Mouse (Mus musculus) midbrain, embryonic 16.5 days (tissue): ENCODE measurements at regions not wholly inside any gene's neighbourhood (a gene's known extent, or its start where the extent isn't known, plus 50 kb on each side); places are given as distances from the start of the nearest gene placed in this dataset.

Experiments
- ATAC-seq: fragments of 200-750 bp; cut with Nextera tagmentation; 2 replicates; pipeline ENCODE4 v1.8.0; 2017; ENCODE audit warnings: moderate TSS enrichment
- H3K27ac ChIP-seq: fragments of 300-500 bp; sonication (generic); 2 replicates; pipeline ENCODE4 v1.5.1; 2014; ENCODE audit warnings: mild to moderate bottlenecking, low read length, mixed read lengths
- H3K27me3 ChIP-seq: fragments of 300-500 bp; sonication (generic); 2 replicates; pipeline ENCODE4 v1.6.1; 2014; ENCODE audit warnings: low read depth, low read length, mixed read lengths; ENCODE audit not compliant: control insufficient read depth, insufficient read depth
- H3K36me3 ChIP-seq: fragments of 300-500 bp; sonication (generic); 2 replicates; pipeline ENCODE4 v1.6.1; 2014; ENCODE audit warnings: mild to moderate bottlenecking, low read length, moderate library complexity, mixed read lengths; ENCODE audit not compliant: control insufficient read depth, insufficient read depth
- H3K4me1 ChIP-seq: fragments of 300-500 bp; sonication (generic); 2 replicates; pipeline ENCODE4 v1.6.1; 2014; ENCODE audit warnings: mild to moderate bottlenecking, low read length, mixed read lengths; ENCODE audit not compliant: control insufficient read depth, insufficient read depth
- H3K4me2 ChIP-seq: fragments of 300-500 bp; sonication (generic); 2 replicates; pipeline ENCODE4 v1.6.1; 2014; ENCODE audit warnings: mild to moderate bottlenecking, low read length, mixed read lengths
- H3K4me3 ChIP-seq: fragments of 300-500 bp; sonication (generic); 2 replicates; pipeline ENCODE4 v1.5.1; 2014; ENCODE audit warnings: low read depth, mild to moderate bottlenecking, low read length, moderate library complexity, mixed read lengths
- H3K9ac ChIP-seq: fragments of 300-500 bp; sonication (generic); 2 replicates; pipeline ENCODE4 v1.6.1; 2014; ENCODE audit warnings: low read depth, low read length, mixed read lengths
- H3K9me3 ChIP-seq: fragments of 300-500 bp; sonication (generic); replicated peaks from 2 replicates; pipeline ENCODE4 v1.6.1; 2014; ENCODE audit warnings: mild to moderate bottlenecking, low read length, mixed read lengths; ENCODE audit not compliant: control insufficient read depth, poor library complexity, severe bottlenecking
- WGBS: fragments of 180-500 bp; shearing (Covaris S2); extraction: QIAGEN DNeasy Blood & Tissue Kit; methylation state at CpG from one replicate; pipeline ENCODE4 v1.1.7; 2014; 5-methylcytosine and 5-hydroxymethylcytosine counted together

DNA sequence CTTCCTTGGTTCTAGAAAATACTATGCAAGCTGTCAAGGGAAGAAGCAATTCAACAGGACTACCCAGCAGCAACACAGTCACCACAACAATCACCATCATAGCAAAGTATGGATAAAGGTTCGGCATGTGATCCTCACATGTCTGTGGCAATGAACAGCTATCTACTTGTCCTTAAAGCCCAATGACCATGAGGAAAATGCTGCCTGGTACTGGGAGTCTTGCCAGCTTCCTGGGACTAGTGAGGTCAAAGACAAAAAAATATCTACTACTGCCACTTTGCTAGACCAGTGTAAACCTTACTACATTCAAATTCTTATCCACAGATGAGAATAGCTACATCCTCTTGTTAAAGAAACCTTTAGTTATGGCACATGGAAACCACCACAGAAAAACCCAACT, 346.3 kb downstream of the Wdr20rt start:
- no peak overlapping the region for H3K4me2 ChIP-seq
- no peak for ATAC-seq
- WGBS, result 100% methylated on average over 1 of the region's 1 CpGs
- H3K36me3 ChIP-seq, result no peaks in the 10 kb centered on the region
- no peaks in the 10 kb centered on the region for H3K9me3 ChIP-seq
- H3K27ac ChIP-seq, result no peak overlapping the region
- H3K27me3 ChIP-seq, result no peaks in the 10 kb centered on the region
- H3K4me1 ChIP-seq, result no peaks in the 10 kb centered on the region
- H3K4me3 ChIP-seq, result no peak overlapping the region
- no peak overlapping the region for H3K9ac ChIP-seq

DNA sequence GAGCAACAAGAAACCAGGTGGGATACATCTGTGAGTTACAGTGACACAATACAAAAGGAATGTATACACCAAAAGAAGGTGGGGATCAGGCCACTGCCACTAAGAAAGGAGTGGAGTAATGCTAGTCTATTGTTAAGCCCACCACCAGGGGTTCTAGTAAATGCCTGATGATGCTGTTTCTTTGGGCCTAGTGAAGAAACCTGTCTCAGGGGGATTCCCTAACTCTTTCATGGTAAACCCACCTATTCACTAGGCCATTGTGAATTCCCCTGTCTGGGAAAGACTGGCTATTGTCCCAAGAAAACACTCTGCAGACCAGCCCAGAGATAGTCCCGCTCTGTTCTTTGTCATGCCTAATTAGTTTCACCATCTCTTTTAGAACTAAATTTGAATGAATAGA, 368.2 kb downstream of the Wdr20rt start:
- H3K9ac ChIP-seq, result no peak overlapping the region
- H3K4me3 ChIP-seq, result no peak overlapping the region
- no peaks in the 10 kb centered on the region for H3K4me1 ChIP-seq
- no peak for ATAC-seq
- no peaks in the 10 kb centered on the region for H3K36me3 ChIP-seq
- no peak overlapping the region for H3K4me2 ChIP-seq
- no peak overlapping the region for H3K27ac ChIP-seq
- no peaks in the 10 kb centered on the region for H3K9me3 ChIP-seq
- WGBS, result 28% methylated on average over 1 of the region's 1 CpGs
- no peaks in the 10 kb centered on the region for H3K27me3 ChIP-seq

DNA sequence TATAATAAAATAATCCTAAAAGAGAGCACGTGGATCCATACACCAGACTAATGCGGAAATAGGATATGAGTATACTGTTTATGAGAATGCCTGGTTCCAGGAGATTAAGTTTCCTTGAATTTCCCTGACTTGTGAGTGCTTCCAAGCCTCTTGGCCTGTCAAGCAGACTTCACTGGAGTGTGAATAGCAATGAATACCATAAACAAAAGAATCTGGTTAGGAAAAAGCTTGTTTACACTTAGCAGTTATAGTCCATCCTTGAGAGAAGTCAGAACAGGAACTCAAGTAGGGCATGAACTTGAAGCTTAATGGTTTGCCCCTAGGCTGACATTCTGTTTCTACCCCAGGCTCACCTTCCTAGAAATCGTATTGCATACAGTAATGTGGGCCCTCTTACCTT, 368.8 kb downstream of the Wdr20rt start:
- Histone ChIP-seq H3K4me2 (no peak overlapping the region), H3K4me3 (no peak overlapping the region), H3K9me3 (no peaks in the 10 kb centered on the region), H3K27ac (no peak overlapping the region), H3K9ac (no peak overlapping the region), H3K4me1 (no peaks in the 10 kb centered on the region), H3K27me3 (no peaks in the 10 kb centered on the region), H3K36me3 (no peaks in the 10 kb centered on the region)
- WGBS, result 71% methylated on average over 3 of the region's 3 CpGs
- no peak for ATAC-seq

DNA sequence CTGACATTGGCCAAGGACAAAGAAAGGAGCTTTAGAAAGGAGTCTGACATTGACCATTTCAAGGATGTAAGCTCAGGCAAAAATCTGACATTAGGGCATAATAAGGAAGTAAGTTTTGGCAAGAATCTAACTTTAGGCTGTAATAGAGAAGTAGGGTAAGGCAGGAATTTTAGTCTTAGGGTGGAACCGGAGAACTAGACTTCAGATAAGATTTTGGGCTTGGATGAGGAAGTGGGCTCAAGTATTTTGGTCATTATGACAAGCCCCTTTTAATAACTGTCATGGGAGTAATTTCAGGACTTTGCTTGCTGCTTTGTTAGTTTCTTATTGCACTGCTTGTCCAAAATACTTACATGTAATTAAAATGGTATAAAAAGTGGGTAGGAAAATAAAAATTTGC, 418.9 kb downstream of the Wdr20rt start:
- peaks cover 3% of the 10 kb centered on the region; the same call in 1 of the 2 replicates for H3K9me3 ChIP-seq
- H3K9ac ChIP-seq, result no peak overlapping the region
- H3K4me3 ChIP-seq, result no peak overlapping the region
- H3K27ac ChIP-seq, result no peak overlapping the region
- no peak overlapping the region for H3K4me2 ChIP-seq
- WGBS, result 94% methylated on average over 1 of the region's 1 CpGs
- no peaks in the 10 kb centered on the region for H3K27me3 ChIP-seq
- no peaks in the 10 kb centered on the region for H3K36me3 ChIP-seq
- no peak for ATAC-seq
- H3K4me1 ChIP-seq, result no peaks in the 10 kb centered on the region

DNA sequence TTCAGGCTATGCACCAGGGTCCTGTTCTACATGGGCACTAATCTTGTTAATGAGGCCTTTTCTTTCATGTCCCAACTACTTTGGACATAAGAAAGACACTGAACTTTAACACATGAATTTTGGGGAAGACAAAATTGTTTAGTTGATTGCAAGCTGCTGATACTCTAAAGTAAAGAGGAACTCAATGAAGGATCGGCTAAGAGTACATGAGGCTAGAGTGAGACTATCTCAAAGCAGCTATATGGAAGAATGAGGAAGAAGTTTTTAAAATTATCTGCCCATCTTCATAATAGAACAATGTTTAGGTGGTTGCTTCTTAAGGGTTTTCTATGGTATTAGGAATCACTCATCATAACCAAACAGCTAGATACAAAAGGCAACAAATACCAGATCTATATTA, 431.5 kb downstream of the Wdr20rt start:
- Histone ChIP-seq H3K4me3 (no peak overlapping the region), H3K27ac (no peak overlapping the region), H3K9ac (no peak overlapping the region), H3K4me1 (no peaks in the 10 kb centered on the region), H3K36me3 (no peaks in the 10 kb centered on the region), H3K27me3 (no peaks in the 10 kb centered on the region), H3K4me2 (no peak overlapping the region), H3K9me3 (no peaks in the 10 kb centered on the region)
- 100% methylated on average over 1 of the region's 1 CpGs for WGBS
- ATAC-seq, result no peak

DNA sequence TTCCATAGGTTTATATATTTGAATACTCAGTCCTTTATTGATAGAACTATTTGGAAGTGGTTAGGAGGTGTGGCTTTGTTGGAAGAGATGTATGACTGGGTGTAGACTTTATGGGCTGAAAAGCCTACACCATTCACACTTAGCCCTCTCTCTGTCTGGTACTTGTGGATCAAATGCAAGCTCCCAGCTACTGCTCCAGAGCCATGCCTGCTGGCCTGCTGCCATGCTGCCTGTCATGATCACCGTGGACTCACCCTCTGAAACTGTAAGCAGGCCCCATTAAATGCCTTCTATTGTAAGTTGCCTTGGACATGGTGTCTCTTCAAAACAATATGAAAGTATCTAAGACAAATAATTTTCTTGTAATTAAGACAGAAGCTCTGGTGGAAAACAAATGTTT, 446.4 kb downstream of the Wdr20rt start:
- no peak overlapping the region for H3K9ac ChIP-seq
- 55% methylated on average over 1 of the region's 1 CpGs for WGBS
- H3K4me1 ChIP-seq, result no peaks in the 10 kb centered on the region
- H3K27ac ChIP-seq, result no peak overlapping the region
- no peaks in the 10 kb centered on the region for H3K27me3 ChIP-seq
- no peak overlapping the region for H3K4me2 ChIP-seq
- no peak for ATAC-seq
- no peaks in the 10 kb centered on the region for H3K9me3 ChIP-seq
- no peaks in the 10 kb centered on the region for H3K36me3 ChIP-seq
- no peak overlapping the region for H3K4me3 ChIP-seq

DNA sequence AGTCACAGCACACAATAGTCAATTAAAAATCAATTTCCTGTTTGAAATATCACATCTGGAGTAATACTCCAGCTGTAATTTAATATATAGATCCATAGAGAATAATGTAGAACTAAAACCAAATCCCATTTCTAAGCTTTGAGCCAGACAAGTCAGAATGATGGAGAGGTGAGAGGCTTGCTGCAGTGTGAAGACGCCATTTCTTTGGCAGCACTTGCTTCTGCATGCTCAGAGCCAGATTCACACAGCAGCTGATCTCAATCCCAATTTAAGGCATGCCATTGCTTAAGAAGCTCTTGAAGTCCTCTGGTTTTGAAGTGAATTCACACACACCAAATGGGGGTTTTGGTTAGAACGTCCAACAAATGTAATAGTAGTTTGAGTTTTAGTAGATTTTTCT, 447.9 kb downstream of the Wdr20rt start:
- Histone ChIP-seq H3K36me3 (no peaks in the 10 kb centered on the region), H3K9me3 (no peaks in the 10 kb centered on the region), H3K4me1 (no peaks in the 10 kb centered on the region), H3K4me2 (no peak overlapping the region), H3K9ac (no peak overlapping the region), H3K27ac (no peak overlapping the region), H3K4me3 (no peak overlapping the region), H3K27me3 (no peaks in the 10 kb centered on the region)
- WGBS, result 96% methylated on average over 2 of the region's 2 CpGs
- ATAC-seq, result no peak

DNA sequence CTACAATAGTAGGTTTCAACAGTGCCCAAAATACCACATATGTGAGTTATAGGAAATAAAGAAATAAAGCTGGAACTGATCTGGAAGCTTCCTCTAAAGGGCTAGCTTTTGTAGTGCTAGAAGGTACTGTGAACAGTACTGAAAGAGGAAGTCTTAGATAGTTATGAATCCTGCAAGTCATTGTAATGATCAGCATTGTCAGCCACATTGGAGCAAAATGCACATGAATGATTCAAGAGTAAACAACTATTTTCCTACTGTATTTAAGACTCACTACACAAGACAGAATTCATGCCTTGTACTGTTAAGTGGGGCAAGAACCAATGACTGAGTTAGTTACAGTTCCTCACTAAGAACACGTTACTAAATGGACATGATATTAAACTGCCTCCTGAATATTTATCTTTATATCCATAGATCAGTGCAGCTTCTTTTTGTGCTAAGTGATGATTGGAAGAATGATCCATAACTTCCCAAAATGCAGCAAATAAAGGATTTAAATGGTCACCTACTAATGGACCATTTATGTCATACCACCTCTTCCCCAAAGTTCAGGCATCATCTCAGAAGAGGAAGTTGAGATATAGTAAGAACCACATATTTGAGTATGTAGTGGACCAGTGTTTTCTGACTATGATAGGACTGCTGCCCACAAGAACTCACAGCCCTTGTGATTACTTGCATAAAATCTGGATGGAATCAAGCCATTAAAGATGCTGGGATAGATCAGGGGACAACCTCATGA, 449.8 kb downstream of the Wdr20rt start:
- H3K27ac ChIP-seq, result no peak overlapping the region
- no peak overlapping the region for H3K4me3 ChIP-seq
- H3K9ac ChIP-seq, result no peak overlapping the region
- WGBS, result 91% methylated on average over 1 of the region's 1 CpGs
- no peaks in the 10 kb centered on the region for H3K9me3 ChIP-seq
- H3K27me3 ChIP-seq, result no peaks in the 10 kb centered on the region
- ATAC-seq, result no peak
- no peaks in the 10 kb centered on the region for H3K4me1 ChIP-seq
- H3K36me3 ChIP-seq, result no peaks in the 10 kb centered on the region
- H3K4me2 ChIP-seq, result no peak overlapping the region

DNA sequence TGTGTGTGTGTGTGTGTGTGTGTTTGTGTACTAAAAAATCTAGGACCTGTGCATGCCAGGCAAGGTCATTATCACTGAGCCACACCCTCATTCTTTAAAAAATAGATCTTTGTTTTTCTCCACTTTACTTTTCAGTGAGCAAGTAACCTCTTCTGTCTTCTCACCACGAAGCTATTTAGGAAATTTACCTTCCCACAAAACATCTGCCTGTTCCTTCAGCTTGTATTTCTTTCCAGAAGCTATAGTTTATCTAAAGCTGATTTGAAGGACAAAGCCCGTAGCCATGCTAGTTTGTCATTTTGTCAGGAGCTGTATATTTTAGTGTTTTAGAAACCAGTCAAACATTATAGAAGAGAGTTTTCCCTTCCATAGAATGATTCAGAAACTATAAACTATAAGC, 455.0 kb downstream of the Wdr20rt start:
- ATAC-seq, result no peak
- Histone ChIP-seq H3K4me3 (no peak overlapping the region), H3K4me2 (no peak overlapping the region), H3K4me1 (no peaks in the 10 kb centered on the region), H3K9me3 (no peaks in the 10 kb centered on the region), H3K9ac (no peak overlapping the region), H3K36me3 (no peaks in the 10 kb centered on the region), H3K27me3 (no peaks in the 10 kb centered on the region), H3K27ac (no peak overlapping the region)
- 82% methylated on average over 2 of the region's 2 CpGs for WGBS
